9 mouse cellular contexts compared by ENCODE assay signal in the genomic region with DNA sequence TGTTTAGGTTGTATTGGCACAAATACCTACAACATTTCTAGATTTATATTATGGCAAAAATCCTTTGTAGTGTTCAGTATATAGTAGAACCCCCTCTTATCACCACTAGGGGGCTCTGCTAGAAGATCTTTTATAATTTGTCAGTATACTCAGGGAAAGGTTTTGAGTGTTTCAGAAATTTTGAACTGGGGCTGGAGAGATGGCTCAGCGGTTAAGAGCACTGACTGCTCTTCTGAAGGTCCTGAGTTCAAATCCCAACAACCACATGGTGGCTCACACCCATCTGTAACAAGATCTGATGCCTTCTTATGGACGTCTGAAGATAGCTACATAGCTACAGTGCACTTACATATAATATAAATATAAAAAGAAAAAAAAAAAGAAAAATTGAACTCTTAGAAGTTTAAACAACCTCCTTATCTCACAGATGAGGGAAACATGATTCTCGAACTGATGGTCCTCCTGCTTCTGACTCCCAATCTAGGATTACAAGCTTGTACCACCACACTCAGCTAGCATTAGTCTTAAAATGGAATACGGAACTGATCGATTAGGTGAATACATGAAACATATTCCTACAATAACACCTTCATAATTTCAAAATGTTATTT. TPM values are rescaled to one million over a fixed set of nuclear protein-coding genes. Genes with fewer than 3 reads are reported as not detected.
DNase-seq lines count a peak whose midpoint lies in the region; ATAC-seq and TF ChIP-seq lines count a peak whose summit lies in the region.
"Had no signal": no experiment of that assay in that cellular context is flagged by ENCODE, and none has a peak within 500 bp of the region (broad histone marks: within the 10 kb centered on the region; RNA-seq: fewer than 3 reads in every experiment).

No protein-coding gene starts in this region.

- no peak for ATAC-seq in embryonic facial prominence, embryonic 14.5 days (ENCODE audit: low read depth)
- ATAC-seq in liver, embryonic 12.5 days: peak; percentile 14; the same call in 1 of the 2 replicates

- peaks cover 2% of the 10 kb centered on the region; the same call in 1 of the 2 replicates for H3K79me2 ChIP-seq in heart, adult 2 months (replicated peaks; ENCODE audit: control insufficient read depth, insufficient read depth, low read length)

- peaks cover 9% of the 10 kb centered on the region for H3K36me3 ChIP-seq in heart, adult 2 months (ENCODE audit: control insufficient read depth, insufficient read depth, low read length)
- no peaks in the 10 kb centered on the region for H3K36me3 ChIP-seq in embryonic facial prominence, embryonic 14.5 days (ENCODE audit: control insufficient read depth, insufficient read depth, low read length)
- H3K36me3 ChIP-seq in liver, embryonic 12.5 days: 0 out of 2 replicates have a peak, but pooled peaks cover 3% of the 10 kb centered on the region
- H3K36me3 ChIP-seq: limb, embryonic 13.5 days had no signal

- no peak overlapping the region for H3K4me3 ChIP-seq in heart, adult 2 months
- no peak overlapping the region for H3K4me3 ChIP-seq in embryonic facial prominence, embryonic 14.5 days (ENCODE audit: low read depth, low read length)
- no peak overlapping the region for H3K4me3 ChIP-seq in liver, embryonic 12.5 days

- WGBS in heart, adult 2 months: 50% methylated on average over 5 of the region's 5 CpGs
- WGBS in embryonic facial prominence, embryonic 14.5 days: 65% methylated on average over 5 of the region's 5 CpGs
- WGBS in liver, embryonic 12.5 days (ENCODE audit: insufficient replicate concordance): 43% methylated on average over 5 of the region's 5 CpGs

- peak; percentile 29 to 39 for DNase-seq in heart, adult 2 months
- no peak for DNase-seq in heart, postnatal 25 days (ENCODE audit: low spot score)
- DNase-seq in B cell, adult 2 months: peak; percentile 59 to 66
- DNase-seq in ZHBTc4 (ENCODE audit: low read depth, low spot score): peak; percentile 59
- DNase-seq in embryonic facial prominence, embryonic 14.5 days (ENCODE audit: low spot score): peak; percentile 79
- DNase-seq in retina, postnatal 7 days (ENCODE audit: low read depth, low spot score): peak; percentile 25
- no peak for DNase-seq in right cerebral cortex, postnatal 25 days

- no peaks in the 10 kb centered on the region for H3K9me3 ChIP-seq in embryonic facial prominence, embryonic 14.5 days (ENCODE audit: control insufficient read depth, low read length)
- no peaks in the 10 kb centered on the region for H3K9me3 ChIP-seq in liver, embryonic 12.5 days (replicated peaks)
- H3K9me3 ChIP-seq: limb, embryonic 13.5 days had no signal

- no peak overlapping the region for H3K27ac ChIP-seq in heart, adult 2 months
- no peak overlapping the region for H3K27ac ChIP-seq in embryonic facial prominence, embryonic 14.5 days (replicated peaks; ENCODE audit: low read depth, low read length)
- no peak overlapping the region for H3K27ac ChIP-seq in liver, embryonic 12.5 days

- H3K27me3 ChIP-seq in heart, adult 2 months (ENCODE audit: control insufficient read depth, insufficient read depth, low read length): no peaks in the 10 kb centered on the region
- no peaks in the 10 kb centered on the region for H3K27me3 ChIP-seq in embryonic facial prominence, embryonic 14.5 days (replicated peaks; ENCODE audit: control insufficient read depth, insufficient read depth, low read length)
- H3K27me3 ChIP-seq in liver, embryonic 12.5 days (replicated peaks): no peaks in the 10 kb centered on the region
- H3K27me3 ChIP-seq: limb, embryonic 13.5 days had no signal

- intact Hi-C loops in heart, adult 2 months (cut with DNase I): loop anchor here (1.0 to 10.0 kb wide), 4 partner anchors 47 to 201 kb away; a partner anchor contains a TSS
- intact Hi-C loops in heart, postnatal 25 days (cut with DNase I): loop anchor here (2.0 to 5.0 kb wide), 4 partner anchors 43 to 227 kb away; a partner anchor contains a TSS

- H3K9ac ChIP-seq in heart, adult 2 months (ENCODE audit: low read depth, low read length): no peak overlapping the region
- H3K9ac ChIP-seq in embryonic facial prominence, embryonic 14.5 days (ENCODE audit: low read depth, low read length): no peak overlapping the region
- no peak overlapping the region for H3K9ac ChIP-seq in liver, embryonic 12.5 days

- 0 out of 2 replicates have a peak overlapping the region, but pooled peaks have one; percentile 78 for H3K4me2 ChIP-seq in embryonic facial prominence, embryonic 14.5 days (ENCODE audit: low read depth, low read length)
- peak overlapping the region; percentile 86 for H3K4me2 ChIP-seq in liver, embryonic 12.5 days

- H3K4me1 ChIP-seq in heart, adult 2 months (ENCODE audit: control insufficient read depth, insufficient read depth, low read length): peaks cover 9% of the 10 kb centered on the region
- peaks cover 8% of the 10 kb centered on the region for H3K4me1 ChIP-seq in embryonic facial prominence, embryonic 14.5 days (ENCODE audit: control insufficient read depth, insufficient read depth, low read length)
- H3K4me1 ChIP-seq in liver, embryonic 12.5 days: peaks cover 31% of the 10 kb centered on the region

- no peak for TF ChIP-seq POLR2A in heart, adult 2 months (IDR thresholded peaks at IDR 0.05; ENCODE audit: insufficient read depth, low read depth, low read length)

- TF ChIP-seq CTCF in heart, adult 2 months (IDR thresholded peaks at IDR 0.05): peak; percentile 87

- TF ChIP-seq EP300 in heart, adult 2 months (IDR thresholded peaks at IDR 0.05; ENCODE audit: insufficient read depth, low read depth, low read length): no peak

RNA-seq across cellular contexts. Expression of a gene that starts 1.4 kb away (rescaled TPM):
- total RNA-seq in heart, adult 2 months (2021): 10 to 100 TPM; 97.1 to 97.3 TPM
- polyA plus RNA-seq in heart, adult 2 months (2012; rRNA removed): 94.2 and 133 TPM in 2 replicates
- 100 to 1,000 TPM in 1 of 2 experiments, 10 to 100 TPM in 1; 91.5 to 105 TPM for total RNA-seq in heart, postnatal 25 days (2021)
- 144 and 146 TPM in 2 replicates for polyA plus RNA-seq in embryonic facial prominence, embryonic 14.5 days (2014; fragmentation: Nextera tagmentation; extraction: Ambion mirVana)
- 45.5 and 47.4 TPM in 2 replicates for polyA plus RNA-seq in liver, embryonic 12.5 days (2016; fragmentation: Nextera tagmentation; extraction: Ambion mirVana)

RNA-seq across cellular contexts. Expression of a gene that starts 1.5 kb away (rescaled TPM):
- 10 to 100 TPM; 57.3 to 70.3 TPM for total RNA-seq in heart, adult 2 months (2021)
- polyA plus RNA-seq in heart, adult 2 months (2012; rRNA removed): 21.4 and 34.5 TPM in 2 replicates
- total RNA-seq in heart, postnatal 25 days (2021): 10 to 100 TPM; 70.4 to 70.9 TPM
- polyA plus RNA-seq in embryonic facial prominence, embryonic 14.5 days (2014; fragmentation: Nextera tagmentation; extraction: Ambion mirVana): 122 and 130 TPM in 2 replicates
- polyA plus RNA-seq in liver, embryonic 12.5 days (2016; fragmentation: Nextera tagmentation; extraction: Ambion mirVana): 136 and 137 TPM in 2 replicates

RNA-seq across cellular contexts. Expression of a gene that starts 42.9 kb away (rescaled TPM):
- total RNA-seq in heart, adult 2 months (2021): not detected
- polyA plus RNA-seq in heart, adult 2 months (2012; rRNA removed): not detected in 2 replicates
- not detected for total RNA-seq in heart, postnatal 25 days (2021)
- polyA plus RNA-seq in embryonic facial prominence, embryonic 14.5 days (2014; fragmentation: Nextera tagmentation; extraction: Ambion mirVana): not detected in 2 replicates
- not detected in 2 replicates for polyA plus RNA-seq in liver, embryonic 12.5 days (2016; fragmentation: Nextera tagmentation; extraction: Ambion mirVana)
- polyA plus RNA-seq: limb, embryonic 13.5 days had no signal

Comparison
In these comparisons a context has a peak if more than half of its experiments do, and no peak if none do; other contexts are left out.
1. DNase-seq: peak in heart, adult 2 months (2 of 2), B cell, adult 2 months (2 of 2), ZHBTc4 (single experiment), embryonic facial prominence, embryonic 14.5 days (single experiment) and retina, postnatal 7 days (single experiment); none in heart, postnatal 25 days (single experiment) and right cerebral cortex, postnatal 25 days (single experiment).